Mouse (Mus musculus) embryo, embryonic 11.5 days (tissue): ENCODE results near the gene Rack1.
"Not testable (repeated sequence)": the region's sequence is repeated elsewhere in the genome, so short reads cannot be mapped to it uniquely, and the experiment has no call there.

Source experiments
- DNase-seq: peaks from one replicate; pipeline ENCODE4 v3.0.0-alpha.2; 2012; ENCODE audit warnings: low read depth, low spot score

The Rack1 gene

DNA sequence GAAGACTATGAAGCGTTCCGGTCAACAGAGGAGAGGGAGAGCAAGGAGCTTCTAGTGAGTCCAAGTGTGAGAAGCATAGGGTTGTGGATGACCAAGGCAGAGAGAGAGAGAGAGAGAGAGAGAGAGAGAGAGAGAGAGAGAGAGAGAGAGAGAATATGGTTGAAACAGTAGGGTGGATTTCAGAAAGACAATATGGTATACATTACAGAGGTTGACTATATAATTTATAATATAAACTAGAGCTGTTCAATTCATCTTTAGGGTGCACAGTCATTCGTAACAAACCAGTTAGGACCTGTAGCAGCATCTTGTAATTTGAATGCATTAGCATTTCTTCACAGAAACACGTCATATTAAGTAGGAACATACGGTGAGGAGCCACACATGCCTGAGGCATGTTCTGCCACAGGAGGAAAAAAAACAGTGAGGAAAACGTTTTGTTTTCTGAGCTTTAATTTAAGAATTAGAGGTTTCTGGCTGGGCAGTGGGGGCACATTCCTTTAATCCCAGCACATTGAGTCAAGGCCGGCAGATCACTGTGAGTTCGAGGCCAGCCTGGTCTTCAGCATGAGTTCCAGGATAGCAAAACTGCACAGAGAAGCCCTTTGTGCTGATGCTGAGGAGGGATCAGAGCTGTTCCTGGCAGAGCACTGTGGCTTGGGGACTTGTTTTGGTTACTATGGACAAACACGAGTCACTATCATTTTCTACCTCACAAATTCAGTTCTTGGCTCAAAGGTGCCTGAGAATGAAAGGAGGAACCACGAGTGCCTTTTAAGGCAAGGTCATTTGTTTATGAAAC lies 38.9 kb downstream of the Rack1 start:
- no peak for DNase-seq

- no peak for DNase-seq
Observed at GRCm38 (mm10) chr11:48840805-48841204, 40.7 kb downstream of the Rack1 start.

DNA sequence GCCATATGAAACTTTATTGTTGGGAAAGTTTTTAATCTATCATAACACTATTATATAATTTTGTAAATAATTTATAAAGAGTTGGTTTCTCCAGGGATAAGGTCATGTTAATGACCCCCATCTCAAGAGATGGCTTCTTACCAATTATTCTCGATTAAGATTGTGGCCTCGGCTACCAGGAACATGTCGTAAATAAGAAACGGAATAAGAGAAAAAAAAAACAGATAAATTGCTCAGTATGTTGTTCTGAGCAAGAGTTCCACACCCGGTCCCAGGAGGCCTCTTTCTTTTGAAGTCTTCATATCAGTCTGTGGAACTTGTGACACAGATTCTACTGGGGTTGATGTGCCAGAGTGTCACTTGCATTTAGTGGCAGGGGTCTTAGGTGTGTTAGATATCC lies 41.1 kb downstream of the Rack1 start:
- no peak for DNase-seq

GRCm38 (mm10) chr11:48842378-48842792 lies 42.3 kb downstream of the Rack1 start:
- no peak for DNase-seq

- DNase-seq = no peak
Observed at GRCm38 (mm10) chr11:48843202-48843601, 43.1 kb downstream of the Rack1 start.

DNA sequence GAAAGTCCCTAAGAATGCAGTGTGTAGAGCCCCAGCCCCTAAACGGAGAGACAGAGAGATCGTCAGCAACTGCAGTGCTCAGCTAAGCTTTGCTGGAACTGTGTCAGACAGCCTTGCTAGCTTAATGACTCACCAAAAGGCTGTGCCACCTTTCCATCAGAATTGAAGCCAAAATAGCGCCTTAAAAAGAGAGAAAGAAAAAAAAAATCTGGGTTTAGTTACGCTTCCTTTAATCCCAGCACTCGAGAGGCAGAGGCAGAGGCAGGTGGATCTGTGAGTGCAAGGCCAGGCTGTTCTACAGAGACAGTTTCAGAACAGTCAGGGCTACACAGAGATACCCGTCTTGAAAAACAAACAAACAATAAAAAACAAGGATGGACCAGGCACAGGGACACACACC lies 44.2 kb downstream of the Rack1 start:
- DNase-seq = no peak

DNA sequence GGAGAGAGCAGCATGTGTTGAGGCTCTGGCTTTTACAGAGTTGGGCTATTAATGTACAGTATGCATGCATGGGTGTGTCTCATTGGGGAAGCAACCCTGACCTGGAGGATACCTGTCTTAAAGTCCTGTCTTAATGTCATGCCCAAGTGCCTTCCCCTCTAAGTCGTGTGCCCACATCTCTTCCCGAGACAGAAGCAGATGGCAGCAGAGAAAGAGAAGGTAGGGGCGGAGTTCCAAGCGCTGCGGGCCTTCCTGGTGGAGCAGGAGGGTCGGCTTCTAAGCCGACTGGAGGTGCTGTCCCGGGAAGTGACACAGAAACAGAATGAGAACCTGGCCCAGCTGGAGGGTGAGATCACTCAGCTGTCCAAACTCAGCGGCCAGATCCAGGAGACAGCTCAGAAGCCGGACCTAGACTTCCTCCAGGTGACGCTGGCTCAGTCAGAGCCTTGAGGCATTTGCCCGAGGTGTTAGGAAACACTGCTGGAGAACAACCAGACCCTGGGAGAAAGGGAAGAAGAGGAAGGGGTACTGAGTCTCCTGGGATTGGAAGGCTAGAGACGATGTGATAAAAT lies 45.2 kb downstream of the Rack1 start:
- no peak for DNase-seq

DNA sequence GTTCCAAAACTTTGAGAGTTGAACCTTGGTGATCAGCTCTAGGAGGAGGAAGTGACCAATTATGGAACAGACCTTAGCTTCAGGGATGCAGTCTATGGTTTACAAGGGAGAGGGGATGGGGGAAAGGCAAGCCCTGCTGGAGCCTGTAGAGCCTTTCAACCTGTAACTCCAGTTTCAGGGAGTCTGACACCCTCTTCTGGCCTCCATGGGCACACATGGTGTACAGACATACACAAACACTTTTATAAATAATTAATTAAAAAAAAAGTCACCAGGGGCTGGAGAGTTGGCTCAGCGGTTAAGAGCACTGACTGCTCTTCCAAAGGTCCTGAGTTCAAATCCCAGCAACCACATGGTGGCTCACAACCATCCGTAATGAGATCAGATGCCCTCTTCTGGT lies 46.2 kb downstream of the Rack1 start:
- not testable (repeated sequence) for DNase-seq

- no peak for DNase-seq
Observed at GRCm38 (mm10) chr11:48846881-48847280, 46.7 kb downstream of the Rack1 start.

DNA sequence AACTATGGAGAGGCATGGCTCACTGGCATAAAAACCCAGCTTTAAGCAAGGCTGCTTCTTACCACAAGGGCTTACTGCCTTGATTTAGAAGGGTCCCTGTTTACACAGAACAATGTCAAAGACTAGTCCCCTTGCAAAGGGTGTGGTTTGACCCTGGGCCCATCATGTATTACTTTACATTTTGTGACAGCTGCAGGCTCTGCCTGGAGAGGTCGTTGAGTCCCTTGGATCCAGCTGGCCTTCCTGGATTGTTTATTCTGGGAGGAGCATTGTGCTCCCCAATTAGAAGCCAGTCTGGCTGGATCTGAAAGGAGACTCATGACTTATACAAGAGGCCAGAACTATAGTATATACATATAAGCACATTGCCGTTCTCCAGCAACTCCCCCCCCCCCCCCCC lies 50.1 kb downstream of the Rack1 start:
- no peak for DNase-seq

DNA sequence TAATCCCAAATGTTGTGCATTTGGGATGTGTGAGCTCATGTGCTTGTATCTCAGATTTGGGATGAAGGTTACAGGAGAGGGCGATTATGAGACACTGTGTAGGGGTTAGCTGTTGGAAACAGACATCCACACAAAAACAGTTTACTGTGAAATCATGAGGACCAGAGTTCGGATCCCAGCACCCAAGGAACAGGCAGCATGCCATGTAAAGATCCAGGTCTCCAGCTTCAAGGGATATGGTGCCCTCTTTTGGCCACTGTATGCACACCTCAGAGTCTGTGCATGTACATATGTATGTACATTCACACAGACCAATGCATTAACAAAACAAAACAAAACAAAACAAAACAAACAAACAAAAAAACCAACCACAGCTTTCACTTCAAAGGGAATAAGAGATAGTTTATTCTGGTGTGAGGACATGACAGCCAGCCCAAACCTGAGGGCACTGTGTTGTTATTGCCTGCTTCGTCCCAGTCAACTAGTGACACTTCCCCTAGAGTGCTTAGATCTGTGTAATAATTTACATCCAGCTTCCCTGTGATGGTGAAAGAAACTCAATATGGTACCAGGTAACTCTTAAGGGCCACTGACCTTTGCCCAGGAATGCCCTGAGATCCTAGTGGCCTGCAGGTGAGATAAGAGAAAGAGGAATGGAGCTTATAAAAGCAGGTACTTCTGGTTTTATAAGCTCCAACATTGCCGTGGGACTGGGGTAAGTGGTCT lies 51.3 kb downstream of the Rack1 start:
- DNase-seq = no peak

DNA sequence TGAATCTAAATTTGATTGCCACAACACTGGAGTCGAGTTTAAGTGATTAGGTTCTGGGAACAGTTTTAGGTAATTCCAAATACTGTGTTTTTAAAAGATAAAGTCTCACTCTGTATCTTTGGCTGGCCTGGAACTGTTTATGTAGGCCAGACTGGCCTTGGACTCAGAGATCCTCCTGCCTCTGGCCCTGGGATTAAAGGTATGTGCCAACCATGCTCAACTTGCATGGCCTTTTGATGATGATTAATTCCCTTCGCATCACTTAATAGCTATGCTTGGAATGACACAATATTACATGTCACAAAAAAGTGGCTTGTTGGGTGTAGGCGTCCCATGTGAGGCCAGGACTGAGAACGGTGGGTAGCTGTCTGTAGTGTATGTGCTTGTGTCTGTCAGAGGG lies 52.1 kb downstream of the Rack1 start:
- no peak for DNase-seq

DNA sequence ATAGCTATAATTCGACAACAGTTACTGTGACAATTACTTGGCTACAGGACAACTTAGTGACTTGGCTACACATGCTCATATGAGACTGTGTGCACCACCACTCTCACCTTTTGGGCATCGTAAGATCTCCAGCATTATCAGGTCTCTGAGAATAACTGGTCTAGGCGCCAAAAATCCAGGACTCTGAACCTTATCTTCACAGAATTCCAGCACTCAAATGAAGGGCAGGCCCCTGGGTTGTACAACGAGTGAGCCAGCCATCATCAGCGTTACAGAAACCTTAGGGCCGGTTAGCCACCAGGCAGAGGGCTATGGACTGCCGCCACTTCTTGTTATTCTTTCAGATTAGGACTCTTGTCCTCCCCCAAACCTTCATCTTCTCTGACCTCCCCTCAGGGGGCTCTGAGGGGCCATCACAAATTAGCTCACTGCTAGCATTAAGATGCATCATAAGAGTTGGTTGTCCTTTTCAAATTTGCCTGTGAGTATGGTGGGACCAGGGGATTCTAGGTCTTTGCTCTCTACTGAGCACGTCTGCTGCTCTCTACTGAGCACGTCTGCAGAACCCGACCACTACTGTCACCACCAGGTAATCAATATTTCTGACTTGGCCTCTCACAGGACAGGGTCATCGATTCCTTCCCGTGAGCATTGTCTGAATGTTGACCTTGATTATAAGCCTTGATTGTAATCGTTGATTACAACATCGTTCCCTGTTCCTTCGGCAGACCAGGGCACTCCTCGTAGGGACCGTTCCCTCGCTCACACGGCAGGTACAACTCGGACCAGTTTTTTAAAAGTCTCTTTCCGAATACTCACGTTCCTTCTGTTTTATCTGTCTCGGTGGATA lies 52.7 kb downstream of the Rack1 start:
- no peak for DNase-seq

DNA sequence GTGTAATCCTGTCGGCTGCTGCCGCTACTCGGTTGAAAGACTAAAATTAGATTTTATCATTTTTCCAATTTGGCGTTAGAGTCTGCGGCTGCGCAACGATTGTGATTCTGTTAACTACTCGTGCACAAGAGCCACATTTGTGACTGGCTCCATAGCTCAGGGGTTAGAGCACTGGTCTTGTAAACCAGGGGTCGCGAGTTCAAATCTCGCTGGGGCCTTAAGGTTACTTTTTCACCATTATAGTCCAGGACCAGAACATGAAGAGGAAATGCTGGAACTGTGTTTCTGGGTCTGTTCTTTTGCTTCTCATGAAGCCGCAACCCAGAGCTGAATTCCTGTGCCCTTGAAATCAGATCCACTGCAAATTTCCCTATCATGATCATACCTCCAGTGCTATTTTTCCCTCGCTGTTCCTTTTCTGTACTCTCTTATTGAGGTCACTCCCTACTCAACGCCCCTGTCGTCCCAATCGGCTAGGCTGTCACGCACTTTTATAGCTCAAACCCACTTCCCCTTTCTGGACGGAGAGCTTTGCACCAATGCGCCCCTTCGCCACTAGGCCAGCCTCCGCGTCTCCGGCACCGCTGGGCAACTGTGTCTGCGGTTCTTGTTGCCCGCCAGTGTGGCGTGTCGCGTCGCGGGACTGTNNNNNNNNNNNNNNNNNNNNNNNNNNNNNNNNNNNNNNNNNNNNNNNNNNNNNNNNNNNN lies 53.5 kb downstream of the Rack1 start:
- DNase-seq = peak; percentile 71
